Mouse (Mus musculus) small intestine, adult 2 months (tissue): ENCODE results near the gene H2-DMb2.

Source experiments
- CTCF ChIP-seq: fragments of 200-500 bp; IDR thresholded peaks from 2 replicates; pipeline ENCODE4 v1.5.1; 2012; ENCODE audit warnings: low read depth, mild to moderate bottlenecking, control low read depth, inconsistent platforms, low read length, moderate library complexity, mixed read lengths; ENCODE audit not compliant: insufficient replicate concordance, insufficient read length; ENCODE audit errors: extremely low read depth
- POLR2A ChIP-seq: fragments of 200-500 bp; IDR thresholded peaks from 2 replicates; pipeline ENCODE4 v1.6.1; 2012; ENCODE audit warnings: low read depth, mild to moderate bottlenecking, control low read depth, inconsistent platforms, low read length, moderate library complexity

DNA sequence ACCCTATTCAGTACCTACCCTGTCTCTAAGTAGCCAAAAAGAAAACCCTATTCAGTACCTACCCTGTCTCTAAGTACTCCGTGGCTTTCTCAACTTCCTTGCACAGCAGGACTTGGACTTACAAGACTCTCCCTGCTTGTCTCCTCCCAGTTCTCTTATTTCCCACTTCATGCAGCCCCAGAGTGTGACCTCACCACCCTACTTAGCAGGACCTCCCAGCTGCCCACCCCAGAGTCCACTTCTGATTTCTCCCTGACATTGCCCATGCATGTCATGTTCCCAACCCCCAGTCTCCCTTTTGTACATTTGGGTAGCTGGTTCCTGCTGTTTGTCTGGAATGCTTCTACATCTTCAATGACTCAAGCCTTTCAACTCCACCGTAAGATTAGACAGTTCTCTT is 19.6 kb upstream of the H2-DMb2 start:
- TF ChIP-seq CTCF (no peak), POLR2A (no peak)
